ENCODE assay signal across 8 mouse cellular contexts in genomic region chr19:5796573-5797111, GRCm38 (mm10). TPM values are rescaled to one million over a fixed set of nuclear protein-coding genes. Genes with fewer than 3 reads are reported as not detected.
DNase-seq lines count a peak whose midpoint lies in the region; ATAC-seq and TF ChIP-seq lines count a peak whose summit lies in the region.

No protein-coding gene starts in this region.

- peak overlapping the region; percentile 100 for H3K27ac ChIP-seq in heart, adult 2 months
- H3K27ac ChIP-seq in heart, embryonic 13.5 days (replicated peaks): peak overlapping the region; percentile 77
- H3K27ac ChIP-seq in liver, embryonic 16.5 days (ENCODE audit: low read length): peak overlapping the region; percentile 64

- peaks cover 7% of the 10 kb centered on the region for H3K79me2 ChIP-seq in heart, adult 2 months (replicated peaks; ENCODE audit: control insufficient read depth, insufficient read depth, low read length)

- peak; percentile 13; the same call in 1 of the 2 replicates for TF ChIP-seq POLR2A in heart, adult 2 months (IDR thresholded peaks at IDR 0.05; ENCODE audit: insufficient read depth, low read depth, low read length)

- ATAC-seq in heart, embryonic 13.5 days (ENCODE audit: extremely low read depth, insufficient number of reproducible peaks, low FRiP score, low TSS enrichment): no peak
- no peak for ATAC-seq in liver, embryonic 16.5 days (ENCODE audit: low read depth)
- no peak for ATAC-seq in CD4-positive, CD25-positive, alpha-beta regulatory T cell, adult 4 months

- H3K9ac ChIP-seq in heart, adult 2 months (ENCODE audit: low read depth, low read length): peak overlapping the region; percentile 75
- H3K9ac ChIP-seq in heart, embryonic 13.5 days: peak overlapping the region; percentile 100
- H3K9ac ChIP-seq in liver, embryonic 16.5 days (ENCODE audit: low read depth, low read length): no peak overlapping the region

- no peaks in the 10 kb centered on the region for H3K27me3 ChIP-seq in heart, adult 2 months (ENCODE audit: control insufficient read depth, insufficient read depth, low read length)
- H3K27me3 ChIP-seq in heart, embryonic 13.5 days (replicated peaks): no peaks in the 10 kb centered on the region
- H3K27me3 ChIP-seq in liver, embryonic 16.5 days (ENCODE audit: control insufficient read depth, insufficient read depth, low read depth, low read length): no peaks in the 10 kb centered on the region

- peaks cover 10% of the 10 kb centered on the region for H3K4me1 ChIP-seq in heart, adult 2 months (ENCODE audit: control insufficient read depth, insufficient read depth, low read length)
- peaks cover 39% of the 10 kb centered on the region for H3K4me1 ChIP-seq in heart, embryonic 13.5 days
- peaks cover 42% of the 10 kb centered on the region for H3K4me1 ChIP-seq in liver, embryonic 16.5 days (ENCODE audit: control insufficient read depth, low read depth, low read length)

- H3K9me3 ChIP-seq in heart, embryonic 13.5 days: no peaks in the 10 kb centered on the region
- no peaks in the 10 kb centered on the region for H3K9me3 ChIP-seq in liver, embryonic 16.5 days (replicated peaks; ENCODE audit: control insufficient read depth, low read length)

- no peak for DNase-seq in heart, adult 2 months
- no peak for DNase-seq in heart, adult 8-10 months (ENCODE audit: low spot score)
- peak; percentile 33 for DNase-seq in ES-CJ7 (ENCODE audit: low read depth, low spot score)
- DNase-seq in right cerebral cortex, adult 2 months (ENCODE audit: low spot score in 2 of 2): no peak
- no peak for DNase-seq in thymus, postnatal 10 days (ENCODE audit: low spot score in 2 of 2)

- H3K36me3 ChIP-seq in heart, adult 2 months (ENCODE audit: control insufficient read depth, insufficient read depth, low read length): peaks cover 35% of the 10 kb centered on the region
- peaks cover 56% of the 10 kb centered on the region for H3K36me3 ChIP-seq in heart, embryonic 13.5 days
- peaks cover 55% of the 10 kb centered on the region for H3K36me3 ChIP-seq in liver, embryonic 16.5 days (ENCODE audit: control insufficient read depth, insufficient read depth)

- intact Hi-C loops in heart, adult 2 months (cut with DNase I): no loop called here

- 18% methylated on average over 7 of the region's 7 CpGs for WGBS in heart, adult 2 months
- WGBS in heart, embryonic 13.5 days: 51% methylated on average over 7 of the region's 7 CpGs
- WGBS in liver, embryonic 16.5 days (ENCODE audit: insufficient replicate concordance): 78% methylated on average over 7 of the region's 7 CpGs

- H3K4me2 ChIP-seq in heart, embryonic 13.5 days: peak overlapping the region; percentile 84
- peak overlapping the region; percentile 67 for H3K4me2 ChIP-seq in liver, embryonic 16.5 days (ENCODE audit: low read depth, low read length)

- TF ChIP-seq EP300 in heart, adult 2 months (IDR thresholded peaks at IDR 0.05; ENCODE audit: insufficient read depth, low read depth, low read length): 0 out of 2 replicates have a peak, but pooled peaks have one; percentile 14

- TF ChIP-seq CTCF in heart, adult 2 months (IDR thresholded peaks at IDR 0.05): no peak

- peak overlapping the region; percentile 89 for H3K4me3 ChIP-seq in heart, adult 2 months
- peak overlapping the region; percentile 95 for H3K4me3 ChIP-seq in heart, embryonic 13.5 days
- H3K4me3 ChIP-seq in liver, embryonic 16.5 days (ENCODE audit: low read depth, low read length): peak overlapping the region; percentile 73

RNA-seq across cellular contexts. Expression of gene Scyl1, which starts 25.4 kb away (rescaled TPM):
- 10 to 100 TPM; 57.2 to 70.0 TPM for total RNA-seq in heart, adult 2 months (2021)
- 95.6 and 113 TPM in 2 replicates for polyA plus RNA-seq in heart, adult 2 months (2012; rRNA removed)
- total RNA-seq in heart, adult 8-10 months (2022): 10 to 100 TPM; 63.3 to 70.6 (median 67.2) TPM
- 55.8 and 59.6 TPM in 2 replicates for polyA plus RNA-seq in heart, embryonic 13.5 days (2015; fragmentation: Nextera tagmentation; extraction: Ambion mirVana)
- polyA plus RNA-seq in liver, embryonic 16.5 days (2015; fragmentation: Nextera tagmentation; extraction: Ambion mirVana): 19.3 and 21.5 TPM in 2 replicates
- 10 to 100 TPM; 15.1 to 19.4 TPM for polyA plus RNA-seq in CD4-positive, CD25-positive, alpha-beta regulatory T cell, adult 4 months (2017; shearing (Covaris generic))

RNA-seq across cellular contexts. Expression of gene Ltbp3, which starts 55.9 kb away (rescaled TPM):
- total RNA-seq in heart, adult 2 months (2021): 10 to 100 TPM; 30.7 to 34.2 TPM
- 61.3 and 61.5 TPM in 2 replicates for polyA plus RNA-seq in heart, adult 2 months (2012; rRNA removed)
- total RNA-seq in heart, adult 8-10 months (2022): 10 to 100 TPM; 28.2 to 33.1 (median 31.7) TPM
- 22.5 and 24.7 TPM in 2 replicates for polyA plus RNA-seq in heart, embryonic 13.5 days (2015; fragmentation: Nextera tagmentation; extraction: Ambion mirVana)
- polyA plus RNA-seq in liver, embryonic 16.5 days (2015; fragmentation: Nextera tagmentation; extraction: Ambion mirVana): 0.74 and 4.6 TPM in 2 replicates
- not detected for polyA plus RNA-seq in CD4-positive, CD25-positive, alpha-beta regulatory T cell, adult 4 months (2017; shearing (Covaris generic))
